Mouse (Mus musculus) kidney, postnatal 10 days (tissue): Measurements from ENCODE around the gene Grin2d.
A peak's percentile ranks its signal among the peaks of the same experiment; 100 is the strongest.

Source experiments
- DNase-seq: peaks from one replicate; pipeline ENCODE4 v3.0.0; 2021; ENCODE audit warnings: mixed read lengths

Grin2d gene

GRCm38 (mm10) chr7:45897258-45897757 is 19.1 kb upstream of the Grin2d start:
- DNase-seq, result peak; percentile 77

GRCm38 (mm10) chr7:45896517-45897257 is 18.5 kb upstream of the Grin2d start, which contains the start of the genes Syngr4 and Tmem143:
Syngr4 (minus strand) TSS chr7:45896714.
Tmem143 (plus strand) TSS chr7:45896941.
- peak; percentile 98 for DNase-seq

DNA sequence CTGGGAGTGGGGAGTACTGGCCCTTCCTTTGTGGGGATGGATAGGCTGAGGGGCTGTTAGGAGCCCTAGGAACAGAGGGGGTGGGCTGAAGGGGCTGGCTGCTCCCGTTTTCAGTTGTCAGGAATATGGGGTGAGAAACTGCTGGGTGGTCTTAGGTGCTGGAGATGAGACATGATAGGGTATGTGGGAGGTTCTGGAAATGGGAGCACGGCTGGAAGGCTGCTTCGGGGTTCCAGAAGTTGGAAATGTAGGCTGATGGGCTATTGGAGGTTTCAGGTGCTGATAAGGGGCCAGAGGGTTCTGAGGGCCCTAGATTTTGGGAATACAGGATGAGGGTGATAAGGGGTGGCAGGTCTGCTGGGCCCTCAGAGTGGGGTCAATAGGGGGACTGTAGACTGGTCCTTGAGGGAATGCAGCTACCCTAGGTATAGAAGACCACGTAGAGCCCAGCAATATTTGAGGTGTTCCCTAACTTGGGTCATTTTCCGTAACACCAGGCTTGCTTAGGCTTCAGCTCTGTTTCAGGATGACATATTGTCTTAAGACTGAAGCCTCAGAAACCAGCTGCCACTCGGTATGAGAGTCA is 17.8 kb upstream of the Grin2d start:
- no peak for DNase-seq

DNA sequence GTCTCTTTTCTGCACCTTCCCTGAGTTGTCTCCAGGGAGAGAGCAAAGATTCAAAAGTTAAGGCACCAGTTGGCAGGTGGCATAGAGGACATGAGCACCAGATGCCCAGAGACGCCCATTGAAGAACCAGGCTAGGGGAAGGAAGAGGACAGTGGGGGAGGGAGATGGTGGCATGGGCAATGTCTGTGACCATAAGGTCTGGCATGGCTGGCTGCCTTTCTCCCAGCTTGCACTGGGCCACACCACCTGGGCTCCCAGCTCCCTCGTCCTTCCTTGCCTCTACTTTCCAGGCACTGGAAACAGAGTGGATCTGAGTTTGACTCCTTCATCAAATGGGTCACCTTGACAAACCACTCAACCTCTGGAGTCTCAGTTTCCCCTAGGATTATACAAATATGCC is 14.5 kb upstream of the Grin2d start:
- DNase-seq, result no peak

DNA sequence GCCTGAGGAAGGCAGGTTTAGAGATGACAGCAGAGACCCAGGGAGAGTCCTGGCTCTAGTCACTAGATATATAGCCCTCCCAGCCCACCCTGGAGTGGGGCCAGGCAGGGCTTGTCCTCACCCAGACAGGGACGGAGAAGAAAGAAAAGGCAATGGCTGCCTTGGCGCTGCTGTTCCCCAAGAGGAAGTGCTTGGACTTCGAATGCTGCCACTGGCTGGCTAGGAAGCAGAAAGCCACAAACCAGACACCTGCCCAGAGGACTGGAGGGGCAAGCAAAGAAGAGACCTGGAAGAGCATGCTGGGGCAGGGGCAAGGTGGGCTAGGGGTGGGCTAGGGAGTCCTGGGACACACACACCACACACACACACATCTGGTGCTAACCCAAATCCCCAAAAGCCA is 9.1 kb upstream of the Grin2d start:
- no peak for DNase-seq

- DNase-seq, result no peak
Observed at GRCm38 (mm10) chr7:45881011-45881410, 2.8 kb upstream of the Grin2d start.

GRCm38 (mm10) chr7:45880531-45880930 is 2.4 kb upstream of the Grin2d start:
- DNase-seq, result no peak

DNA sequence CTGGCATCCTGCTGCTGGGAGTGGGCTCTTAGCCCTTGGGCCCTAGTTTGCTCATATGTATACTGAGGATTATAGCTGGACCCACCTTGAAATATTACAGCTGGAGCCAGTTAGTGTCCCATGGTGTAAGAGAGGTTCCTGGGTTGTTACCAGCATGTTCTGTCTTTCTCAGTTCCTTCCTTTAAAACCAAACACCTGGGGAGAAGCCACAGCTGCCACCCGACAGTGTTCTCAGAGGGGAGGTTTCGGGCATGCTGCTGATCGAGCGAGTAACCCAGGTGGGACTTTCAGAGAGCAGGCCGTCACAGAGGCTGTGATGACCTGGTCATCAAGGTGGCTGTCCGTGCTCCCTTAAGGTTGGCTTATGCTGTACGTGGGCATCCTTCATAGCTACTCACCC is 1.3 kb downstream of the Grin2d start:
- DNase-seq, result no peak

- DNase-seq, result peak; percentile 76
Observed at GRCm38 (mm10) chr7:45873061-45873947, 4.9 kb downstream of the Grin2d start.

- peak; percentile 94 for DNase-seq
Observed at GRCm38 (mm10) chr7:45872624-45873023, 5.6 kb downstream of the Grin2d start, which contains the start of gene Kdelr1. Kdelr1 (plus strand) TSS chr7:45872772.

DNA sequence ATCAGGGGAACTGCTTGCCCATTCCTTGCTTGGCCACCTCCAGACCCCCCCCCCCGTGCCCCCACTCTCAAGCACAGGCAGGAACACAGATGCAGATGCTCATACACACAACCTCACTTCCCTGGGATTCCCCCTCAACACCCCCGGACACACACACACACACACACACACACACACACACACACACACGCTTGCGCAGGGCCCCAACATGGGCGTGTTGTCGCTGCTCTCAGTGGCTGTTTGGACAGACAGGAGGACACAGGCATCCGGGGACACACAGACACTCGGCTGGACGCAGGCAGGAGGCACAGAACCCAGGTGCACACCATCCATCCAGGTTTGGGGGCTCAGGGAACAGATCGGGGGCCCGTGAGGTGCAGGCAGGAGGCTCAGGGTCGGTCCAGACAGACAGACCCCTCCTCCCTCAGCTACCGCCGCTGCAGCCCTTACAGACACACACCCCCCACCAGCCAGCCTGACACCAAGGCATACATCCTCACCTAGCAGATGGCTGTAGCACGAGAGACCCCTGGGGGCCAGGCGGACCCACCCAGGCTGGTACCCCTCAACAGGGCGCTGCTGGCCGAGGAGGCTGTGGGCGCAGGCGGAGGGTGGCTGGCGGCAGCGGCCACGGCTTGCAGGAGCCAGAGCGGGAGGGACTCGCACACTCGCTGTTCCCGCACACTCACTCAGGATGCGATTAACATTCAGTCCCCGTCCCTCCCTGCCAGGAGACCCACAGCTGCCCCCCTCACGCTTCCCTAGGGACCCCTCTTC is 7.7 kb downstream of the Grin2d start:
- DNase-seq, result no peak

- DNase-seq, result peak; percentile 34
Observed at GRCm38 (mm10) chr7:45869787-45870186, 8.4 kb downstream of the Grin2d start.

DNA sequence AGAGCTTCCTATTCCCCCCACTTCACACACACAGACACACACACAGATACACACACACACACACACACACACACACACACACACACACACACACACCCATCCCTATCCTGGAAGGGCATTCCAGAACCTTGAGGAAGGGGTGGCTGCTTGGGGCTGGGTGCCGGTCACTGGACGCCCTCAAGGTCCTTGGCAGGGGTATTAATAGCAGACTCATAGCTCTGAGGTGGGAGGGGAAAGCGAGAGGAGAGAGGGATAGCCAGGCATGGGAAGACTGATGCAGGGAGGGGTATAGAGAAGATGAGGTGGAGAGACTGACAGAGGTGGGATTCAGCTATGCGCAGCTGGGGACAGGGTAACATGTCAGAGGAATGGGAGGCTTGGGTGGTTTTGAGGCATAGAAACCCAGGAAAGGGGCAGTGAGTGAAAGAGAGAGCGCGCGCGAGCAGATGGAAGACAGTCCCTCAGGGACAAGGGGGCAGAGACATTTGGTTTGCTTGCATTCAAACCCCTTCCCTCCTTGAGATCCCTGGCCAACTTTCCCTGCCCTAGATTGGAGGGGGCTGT is 9.0 kb downstream of the Grin2d start:
- DNase-seq, result no peak

DNA sequence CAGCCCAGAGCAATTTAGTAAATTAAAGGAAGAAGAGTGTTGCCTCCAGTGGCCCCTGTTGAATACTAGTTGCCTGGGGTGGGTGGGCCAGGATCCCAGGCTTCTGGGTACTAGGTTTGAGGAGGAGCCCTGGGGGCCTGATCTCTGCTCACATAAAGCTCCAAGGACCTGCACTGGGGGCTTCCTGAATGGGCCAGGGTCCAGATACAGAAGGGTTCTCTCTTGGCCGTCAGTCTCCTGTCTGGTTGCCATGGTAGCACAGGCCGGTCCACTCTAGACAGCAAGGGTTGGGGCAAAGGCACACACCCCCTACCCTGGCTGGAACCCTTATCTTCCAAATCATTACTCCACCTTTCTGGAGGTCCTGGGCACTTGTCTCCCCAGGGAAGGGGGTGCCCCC is 10.3 kb downstream of the Grin2d start:
- DNase-seq, result no peak

DNA sequence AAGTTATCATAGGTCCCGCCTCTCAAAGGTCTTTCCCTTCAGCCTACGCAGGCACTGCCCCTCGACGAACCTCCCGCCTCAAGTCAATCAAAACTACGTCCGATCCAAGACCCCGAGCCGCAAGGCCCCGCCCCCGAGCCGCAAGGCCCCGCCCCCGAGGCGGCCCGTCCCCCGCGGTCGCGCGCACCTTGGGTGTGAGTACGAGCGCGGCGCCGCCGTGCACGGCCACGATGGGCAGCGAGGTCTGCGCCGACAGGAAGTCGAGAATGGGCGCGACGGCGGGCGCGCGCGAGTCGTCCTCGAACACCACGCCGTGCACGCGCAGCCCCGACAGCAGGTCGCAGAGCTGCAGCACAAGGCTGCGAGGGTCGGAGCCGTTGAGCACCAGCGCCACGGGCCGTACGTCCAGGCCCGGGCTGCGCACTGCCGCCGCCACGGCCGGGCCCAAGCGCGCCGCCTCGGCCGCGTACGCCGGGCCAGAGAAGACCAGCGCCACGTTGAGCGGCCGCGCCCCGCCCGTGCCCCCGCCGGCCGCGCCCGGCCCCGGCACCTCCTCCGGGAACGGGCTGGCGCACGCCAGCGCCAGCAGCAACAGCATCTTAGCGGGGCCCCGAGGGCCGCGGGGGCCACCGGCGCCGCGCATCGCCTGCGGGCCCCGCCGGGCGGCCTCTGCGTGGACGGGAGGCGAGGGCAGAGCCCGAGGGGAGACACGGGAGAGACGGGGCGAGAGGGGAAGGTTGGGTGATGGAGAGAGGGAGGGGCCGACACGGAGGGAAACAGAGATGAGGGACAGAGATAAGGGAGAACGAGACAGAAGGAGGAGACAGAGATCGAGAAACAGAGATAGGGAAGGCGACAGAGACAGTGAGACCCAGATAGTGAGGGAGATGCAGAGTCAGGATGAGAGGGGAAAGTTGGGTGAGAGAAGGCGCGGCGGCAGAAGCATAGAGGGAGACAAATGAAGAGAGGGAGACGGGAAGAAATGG is 12.0 kb downstream of the Grin2d start:
- DNase-seq, result peak; percentile 97

- DNase-seq, result no peak
Observed at GRCm38 (mm10) chr7:45864435-45864834, 13.7 kb downstream of the Grin2d start.

- DNase-seq, result no peak
Observed at GRCm38 (mm10) chr7:45862804-45863203, 15.4 kb downstream of the Grin2d start.

GRCm38 (mm10) chr7:45859008-45859407 is 19.2 kb downstream of the Grin2d start:
- no peak for DNase-seq

GRCm38 (mm10) chr7:45856950-45857901 is 21.0 kb downstream of the Grin2d start:
- DNase-seq, result peak; percentile 49

- no peak for DNase-seq
Observed at GRCm38 (mm10) chr7:45853089-45853488, 25.1 kb downstream of the Grin2d start.
